Mouse (Mus musculus) bone marrow macrophage, adult 2 months (primary cell): ENCODE data around the gene Fcrla.

Experiments
- CTCF ChIP-seq: IDR thresholded peaks from 2 replicates; pipeline ENCODE4 v1.5.1; 2012; ENCODE audit warnings: low read depth, mild to moderate bottlenecking, low read length, moderate library complexity
- POLR2A ChIP-seq: IDR thresholded peaks from 2 replicates; pipeline ENCODE4 v1.6.1; 2012; ENCODE audit warnings: mild to moderate bottlenecking, low read depth, low read length, borderline replicate concordance

- TF ChIP-seq POLR2A (no peak), CTCF (no peak)
Measured at GRCm38 (mm10) chr1:170968576-170968975, 41.2 kb upstream of the Fcrla start.
